In genomic region chr17:46168768-46169167, GRCm38 (mm10) we compare ENCODE assay signal across 23 mouse cellular contexts. TPM values are rescaled to one million over a fixed set of nuclear protein-coding genes. Genes with fewer than 3 reads are reported as not detected.
DNase-seq lines count a peak whose midpoint lies in the region; ATAC-seq lines count a peak whose summit lies in the region.
"Had no signal": no experiment of that assay in that cellular context is flagged by ENCODE, and none has a peak within 500 bp of the region (broad histone marks: within the 10 kb centered on the region; RNA-seq: fewer than 3 reads in every experiment).

No protein-coding gene starts in this region.

- no peak overlapping the region for H3K4me2 ChIP-seq in forebrain, embryonic 13.5 days
- no peak overlapping the region for H3K4me2 ChIP-seq in forebrain, embryonic 15.5 days (replicated peaks)
- no peak overlapping the region for H3K4me2 ChIP-seq in heart, embryonic 15.5 days
- H3K4me2 ChIP-seq in heart, embryonic 11.5 days, result no peak overlapping the region
- H3K4me2 ChIP-seq in liver, embryonic 13.5 days, result no peak overlapping the region
- H3K4me2 ChIP-seq in liver, embryonic 16.5 days (ENCODE audit: low read depth, low read length), result no peak overlapping the region
- H3K4me2 ChIP-seq: embryonic facial prominence, embryonic 12.5 days; limb, embryonic 15.5 days; lung, embryonic 15.5 days; midbrain, embryonic 12.5 days; neural tube, embryonic 15.5 days had no signal

- no peaks in the 10 kb centered on the region for H3K4me1 ChIP-seq in forebrain, embryonic 13.5 days
- no peaks in the 10 kb centered on the region for H3K4me1 ChIP-seq in forebrain, embryonic 15.5 days
- peaks cover 9% of the 10 kb centered on the region; the same call in 1 of the 2 replicates for H3K4me1 ChIP-seq in heart, embryonic 15.5 days (replicated peaks)
- H3K4me1 ChIP-seq in heart, embryonic 11.5 days (ENCODE audit: control insufficient read depth, insufficient read depth, low read length), result peaks cover 5% of the 10 kb centered on the region; the same call in 1 of the 2 replicates
- peaks cover 12% of the 10 kb centered on the region for H3K4me1 ChIP-seq in liver, embryonic 13.5 days (replicated peaks)
- H3K4me1 ChIP-seq in liver, embryonic 16.5 days (ENCODE audit: control insufficient read depth, low read depth, low read length), result peaks cover 2% of the 10 kb centered on the region; the same call in 1 of the 2 replicates
- H3K4me1 ChIP-seq: embryonic facial prominence, embryonic 12.5 days; lung, embryonic 15.5 days; midbrain, embryonic 12.5 days; neural tube, embryonic 15.5 days had no signal

- no peak for ATAC-seq in forebrain, embryonic 13.5 days
- ATAC-seq in forebrain, embryonic 15.5 days (replicated peaks), result no peak
- no peak for ATAC-seq in heart, embryonic 15.5 days (replicated peaks; ENCODE audit: insufficient number of reproducible peaks, insufficient read depth, low FRiP score, low read depth)
- ATAC-seq in heart, embryonic 11.5 days (replicated peaks; ENCODE audit: insufficient number of reproducible peaks, low FRiP score, low TSS enrichment), result no peak
- no peak for ATAC-seq in liver, embryonic 13.5 days (ENCODE audit: low read depth)
- no peak for ATAC-seq in liver, embryonic 16.5 days (ENCODE audit: low read depth)
- no peak for ATAC-seq in granulocyte monocyte progenitor cell, adult 5-6 weeks (replicated peaks; ENCODE audit: poor library complexity, severe bottlenecking)
- ATAC-seq: activated CD4-positive, CD25-positive, alpha-beta regulatory T cell, adult 4 months; hindbrain, postnatal 0 days had no signal

- no peaks in the 10 kb centered on the region for H3K27me3 ChIP-seq in forebrain, embryonic 13.5 days
- no peaks in the 10 kb centered on the region for H3K27me3 ChIP-seq in forebrain, embryonic 15.5 days
- no peaks in the 10 kb centered on the region for H3K27me3 ChIP-seq in heart, embryonic 15.5 days
- H3K27me3 ChIP-seq in heart, embryonic 11.5 days (ENCODE audit: control insufficient read depth, insufficient read depth, low read length), result no peaks in the 10 kb centered on the region
- no peaks in the 10 kb centered on the region for H3K27me3 ChIP-seq in liver, embryonic 13.5 days
- H3K27me3 ChIP-seq in liver, embryonic 16.5 days (ENCODE audit: control insufficient read depth, insufficient read depth, low read depth, low read length), result no peaks in the 10 kb centered on the region
- H3K27me3 ChIP-seq: embryonic facial prominence, embryonic 12.5 days; limb, embryonic 15.5 days; lung, embryonic 15.5 days; midbrain, embryonic 12.5 days; neural tube, embryonic 15.5 days had no signal

- H3K9me3 ChIP-seq in forebrain, embryonic 13.5 days (replicated peaks), result no peaks in the 10 kb centered on the region
- H3K9me3 ChIP-seq in forebrain, embryonic 15.5 days, result no peaks in the 10 kb centered on the region
- H3K9me3 ChIP-seq in heart, embryonic 15.5 days (replicated peaks), result no peaks in the 10 kb centered on the region
- H3K9me3 ChIP-seq in heart, embryonic 11.5 days (replicated peaks; ENCODE audit: control insufficient read depth, low read length), result no peaks in the 10 kb centered on the region
- H3K9me3 ChIP-seq in liver, embryonic 13.5 days (replicated peaks), result no peaks in the 10 kb centered on the region
- no peaks in the 10 kb centered on the region for H3K9me3 ChIP-seq in liver, embryonic 16.5 days (replicated peaks; ENCODE audit: control insufficient read depth, low read length)
- H3K9me3 ChIP-seq: embryonic facial prominence, embryonic 12.5 days; limb, embryonic 15.5 days; lung, embryonic 15.5 days; midbrain, embryonic 12.5 days; neural tube, embryonic 15.5 days had no signal

- no peak overlapping the region for H3K4me3 ChIP-seq in forebrain, embryonic 13.5 days
- H3K4me3 ChIP-seq in forebrain, embryonic 15.5 days, result no peak overlapping the region
- H3K4me3 ChIP-seq in heart, embryonic 15.5 days, result no peak overlapping the region
- H3K4me3 ChIP-seq in heart, embryonic 11.5 days (ENCODE audit: low read depth, low read length), result no peak overlapping the region
- no peak overlapping the region for H3K4me3 ChIP-seq in liver, embryonic 13.5 days (replicated peaks)
- no peak overlapping the region for H3K4me3 ChIP-seq in liver, embryonic 16.5 days (ENCODE audit: low read depth, low read length)
- H3K4me3 ChIP-seq: embryonic facial prominence, embryonic 12.5 days; limb, embryonic 15.5 days; lung, embryonic 15.5 days; midbrain, embryonic 12.5 days; neural tube, embryonic 15.5 days had no signal

- no peak for DNase-seq in liver, embryonic 13.5 days
- no peak for DNase-seq in liver
- DNase-seq: adrenal gland, adult 8-10 months; cerebellum, adult 18-20 months; cerebellum, postnatal 14 days; kidney, adult 11 months; left cerebral cortex, postnatal 4 days; right cerebral cortex, adult 18-20 months; right cerebral cortex, postnatal 4 days; thymus, postnatal 14 days had no signal

- H3K36me3 ChIP-seq in forebrain, embryonic 13.5 days (ENCODE audit: poor library complexity, severe bottlenecking), result peaks cover 94% of the 10 kb centered on the region
- peaks cover 85% of the 10 kb centered on the region for H3K36me3 ChIP-seq in forebrain, embryonic 15.5 days
- H3K36me3 ChIP-seq in heart, embryonic 15.5 days, result peaks cover 79% of the 10 kb centered on the region
- peaks cover 44% of the 10 kb centered on the region for H3K36me3 ChIP-seq in heart, embryonic 11.5 days (ENCODE audit: control insufficient read depth, insufficient read depth, low read length)
- peaks cover 97% of the 10 kb centered on the region for H3K36me3 ChIP-seq in liver, embryonic 13.5 days
- peaks cover 91% of the 10 kb centered on the region for H3K36me3 ChIP-seq in liver, embryonic 16.5 days (ENCODE audit: control insufficient read depth, insufficient read depth)

- WGBS in forebrain, embryonic 13.5 days, result 93% methylated on average over 5 of the region's 5 CpGs
- WGBS in forebrain, embryonic 15.5 days, result 95% methylated on average over 5 of the region's 5 CpGs
- WGBS in heart, embryonic 15.5 days, result 71% methylated on average over 5 of the region's 5 CpGs
- 78% methylated on average over 5 of the region's 5 CpGs for WGBS in heart, embryonic 11.5 days (ENCODE audit: insufficient replicate concordance)
- 84% methylated on average over 5 of the region's 5 CpGs for WGBS in liver, embryonic 13.5 days (ENCODE audit: insufficient replicate concordance)
- 90% methylated on average over 5 of the region's 5 CpGs for WGBS in liver, embryonic 16.5 days (ENCODE audit: insufficient replicate concordance)

- H3K27ac ChIP-seq in forebrain, embryonic 13.5 days, result no peak overlapping the region
- no peak overlapping the region for H3K27ac ChIP-seq in forebrain, embryonic 15.5 days (replicated peaks)
- peak overlapping the region; percentile 16; the same call in 1 of the 2 replicates for H3K27ac ChIP-seq in heart, embryonic 15.5 days
- no peak overlapping the region for H3K27ac ChIP-seq in heart, embryonic 11.5 days (ENCODE audit: low read depth, low read length)
- H3K27ac ChIP-seq in liver, embryonic 13.5 days, result peak overlapping the region; percentile 71
- H3K27ac ChIP-seq in liver, embryonic 16.5 days (ENCODE audit: low read length), result peak overlapping the region; percentile 41
- H3K27ac ChIP-seq: embryonic facial prominence, embryonic 12.5 days; hindbrain, postnatal 0 days; limb, embryonic 15.5 days; lung, embryonic 15.5 days; midbrain, embryonic 12.5 days; neural tube, embryonic 15.5 days had no signal

- H3K9ac ChIP-seq in forebrain, embryonic 13.5 days, result 0 out of 2 replicates have a peak overlapping the region, but pooled peaks have one; percentile 16
- no peak overlapping the region for H3K9ac ChIP-seq in forebrain, embryonic 15.5 days (replicated peaks)
- H3K9ac ChIP-seq in heart, embryonic 15.5 days, result no peak overlapping the region
- no peak overlapping the region for H3K9ac ChIP-seq in heart, embryonic 11.5 days (ENCODE audit: low read depth, low read length)
- H3K9ac ChIP-seq in liver, embryonic 13.5 days, result no peak overlapping the region
- no peak overlapping the region for H3K9ac ChIP-seq in liver, embryonic 16.5 days (ENCODE audit: low read depth, low read length)
- H3K9ac ChIP-seq: embryonic facial prominence, embryonic 12.5 days; limb, embryonic 15.5 days; lung, embryonic 15.5 days; midbrain, embryonic 12.5 days; neural tube, embryonic 15.5 days had no signal

RNA-seq across cellular contexts. Expression of gene Gtpbp2, which starts 7.9 kb away (rescaled TPM):
- polyA plus RNA-seq in forebrain, embryonic 13.5 days (2015; fragmentation: Nextera tagmentation; extraction: Ambion mirVana), result 38.3 and 43.1 TPM in 2 replicates
- polyA plus RNA-seq in forebrain, embryonic 15.5 days (2015; fragmentation: Nextera tagmentation; extraction: Ambion mirVana), result 41.4 and 45.4 TPM in 2 replicates
- 33.8 and 36.8 TPM in 2 replicates for polyA plus RNA-seq in heart, embryonic 15.5 days (2015; fragmentation: Nextera tagmentation; extraction: Ambion mirVana)
- polyA plus RNA-seq in heart, embryonic 11.5 days (2014; fragmentation: Nextera tagmentation; extraction: Ambion mirVana), result 24.9 and 28.6 TPM in 2 replicates
- polyA plus RNA-seq in liver, embryonic 13.5 days (2015; fragmentation: Nextera tagmentation; extraction: Ambion mirVana), result 25.7 and 27.0 TPM in 2 replicates
- polyA plus RNA-seq in liver, embryonic 16.5 days (2015; fragmentation: Nextera tagmentation; extraction: Ambion mirVana), result 38.6 and 41.4 TPM in 2 replicates
- total RNA-seq in granulocyte monocyte progenitor cell, adult 5-6 weeks (2014; fragmentation: Nextera tagmentation), result 46.6 and 49.2 TPM in 2 replicates
- 28.7 and 58.6 TPM in 2 replicates for total RNA-seq in granulocyte monocyte progenitor cell, adult 5-6 weeks (2017)

RNA-seq across cellular contexts. Expression of gene Mad2l1bp, which starts 15.4 kb away (rescaled TPM):
- polyA plus RNA-seq in forebrain, embryonic 13.5 days (2015; fragmentation: Nextera tagmentation; extraction: Ambion mirVana), result 30.9 and 31.9 TPM in 2 replicates
- 27.0 and 28.9 TPM in 2 replicates for polyA plus RNA-seq in forebrain, embryonic 15.5 days (2015; fragmentation: Nextera tagmentation; extraction: Ambion mirVana)
- polyA plus RNA-seq in heart, embryonic 15.5 days (2015; fragmentation: Nextera tagmentation; extraction: Ambion mirVana), result 31.4 and 34.4 TPM in 2 replicates
- polyA plus RNA-seq in heart, embryonic 11.5 days (2014; fragmentation: Nextera tagmentation; extraction: Ambion mirVana), result 38.8 and 39.8 TPM in 2 replicates
- 44.4 and 46.9 TPM in 2 replicates for polyA plus RNA-seq in liver, embryonic 13.5 days (2015; fragmentation: Nextera tagmentation; extraction: Ambion mirVana)
- 43.3 and 46.3 TPM in 2 replicates for polyA plus RNA-seq in liver, embryonic 16.5 days (2015; fragmentation: Nextera tagmentation; extraction: Ambion mirVana)
- 14.8 and 18.6 TPM in 2 replicates for total RNA-seq in granulocyte monocyte progenitor cell, adult 5-6 weeks (2014; fragmentation: Nextera tagmentation)
- 2.9 and 8.1 TPM in 2 replicates for total RNA-seq in granulocyte monocyte progenitor cell, adult 5-6 weeks (2017)

RNA-seq across cellular contexts. Expression of gene Rsph9, which starts 24.8 kb away (rescaled TPM):
- 22.1 and 26.1 TPM in 2 replicates for polyA plus RNA-seq in forebrain, embryonic 13.5 days (2015; fragmentation: Nextera tagmentation; extraction: Ambion mirVana)
- polyA plus RNA-seq in forebrain, embryonic 15.5 days (2015; fragmentation: Nextera tagmentation; extraction: Ambion mirVana), result 37.2 and 45.7 TPM in 2 replicates
- 5.8 and 6.9 TPM in 2 replicates for polyA plus RNA-seq in heart, embryonic 15.5 days (2015; fragmentation: Nextera tagmentation; extraction: Ambion mirVana)
- polyA plus RNA-seq in heart, embryonic 11.5 days (2014; fragmentation: Nextera tagmentation; extraction: Ambion mirVana), result 6.1 and 6.7 TPM in 2 replicates
- polyA plus RNA-seq in liver, embryonic 13.5 days (2015; fragmentation: Nextera tagmentation; extraction: Ambion mirVana), result 0.72 and 0.96 TPM in 2 replicates
- polyA plus RNA-seq in liver, embryonic 16.5 days (2015; fragmentation: Nextera tagmentation; extraction: Ambion mirVana), result 1.1 TPM in 2 replicates
- total RNA-seq in granulocyte monocyte progenitor cell, adult 5-6 weeks (2014; fragmentation: Nextera tagmentation), result not detected in 2 replicates
- total RNA-seq in granulocyte monocyte progenitor cell, adult 5-6 weeks (2017), result not detected in 2 replicates

RNA-seq across cellular contexts. Expression of gene Polh, which starts 33.7 kb away (rescaled TPM):
- polyA plus RNA-seq in forebrain, embryonic 13.5 days (2015; fragmentation: Nextera tagmentation; extraction: Ambion mirVana), result 10.9 and 11.2 TPM in 2 replicates
- polyA plus RNA-seq in forebrain, embryonic 15.5 days (2015; fragmentation: Nextera tagmentation; extraction: Ambion mirVana), result 8.5 and 9.9 TPM in 2 replicates
- polyA plus RNA-seq in heart, embryonic 15.5 days (2015; fragmentation: Nextera tagmentation; extraction: Ambion mirVana), result 11.7 and 12.7 TPM in 2 replicates
- 12.1 and 12.3 TPM in 2 replicates for polyA plus RNA-seq in heart, embryonic 11.5 days (2014; fragmentation: Nextera tagmentation; extraction: Ambion mirVana)
- polyA plus RNA-seq in liver, embryonic 13.5 days (2015; fragmentation: Nextera tagmentation; extraction: Ambion mirVana), result 19.0 and 23.9 TPM in 2 replicates
- polyA plus RNA-seq in liver, embryonic 16.5 days (2015; fragmentation: Nextera tagmentation; extraction: Ambion mirVana), result 14.4 and 15.2 TPM in 2 replicates
- 15.3 and 18.2 TPM in 2 replicates for total RNA-seq in granulocyte monocyte progenitor cell, adult 5-6 weeks (2014; fragmentation: Nextera tagmentation)
- total RNA-seq in granulocyte monocyte progenitor cell, adult 5-6 weeks (2017), result 26.0 and 26.7 TPM in 2 replicates

RNA-seq across cellular contexts. Expression of gene Xpo5, which starts 33.8 kb away (rescaled TPM):
- polyA plus RNA-seq in forebrain, embryonic 13.5 days (2015; fragmentation: Nextera tagmentation; extraction: Ambion mirVana), result 45.0 and 51.3 TPM in 2 replicates
- polyA plus RNA-seq in forebrain, embryonic 15.5 days (2015; fragmentation: Nextera tagmentation; extraction: Ambion mirVana), result 42.4 and 42.7 TPM in 2 replicates
- polyA plus RNA-seq in heart, embryonic 15.5 days (2015; fragmentation: Nextera tagmentation; extraction: Ambion mirVana), result 15.1 and 22.0 TPM in 2 replicates
- polyA plus RNA-seq in heart, embryonic 11.5 days (2014; fragmentation: Nextera tagmentation; extraction: Ambion mirVana), result 32.3 and 32.6 TPM in 2 replicates
- polyA plus RNA-seq in liver, embryonic 13.5 days (2015; fragmentation: Nextera tagmentation; extraction: Ambion mirVana), result 19.0 and 23.5 TPM in 2 replicates
- 13.5 and 13.7 TPM in 2 replicates for polyA plus RNA-seq in liver, embryonic 16.5 days (2015; fragmentation: Nextera tagmentation; extraction: Ambion mirVana)
- total RNA-seq in granulocyte monocyte progenitor cell, adult 5-6 weeks (2014; fragmentation: Nextera tagmentation), result 64.5 and 70.0 TPM in 2 replicates
- total RNA-seq in granulocyte monocyte progenitor cell, adult 5-6 weeks (2017), result 58.1 and 67.1 TPM in 2 replicates

Comparison
In these comparisons a context has a peak if more than half of its experiments do, and no peak if none do; other contexts are left out.
1. H3K27ac ChIP-seq: peak in heart, embryonic 15.5 days (single experiment), liver, embryonic 13.5 days (single experiment) and liver, embryonic 16.5 days (single experiment); none in forebrain, embryonic 13.5 days (single experiment), forebrain, embryonic 15.5 days (single experiment) and heart, embryonic 11.5 days (single experiment).